In genomic region chr10:75932891-75933290, GRCm38 (mm10) we compare ENCODE assay signal across 8 mouse cellular contexts. TPM values are rescaled to one million over a fixed set of nuclear protein-coding genes. Genes with fewer than 3 reads are reported as not detected.
DNase-seq lines count a peak whose midpoint lies in the region; ATAC-seq and TF ChIP-seq lines count a peak whose summit lies in the region.

Gene Chchd10, plus strand, starts transcription at chr10:75933130.

- peaks cover 19% of the 10 kb centered on the region for H3K4me1 ChIP-seq in lung, embryonic 14.5 days (ENCODE audit: insufficient read depth)
- peaks cover 40% of the 10 kb centered on the region for H3K4me1 ChIP-seq in midbrain, embryonic 15.5 days

- peaks cover 1% of the 10 kb centered on the region; the same call in 1 of the 2 replicates for H3K36me3 ChIP-seq in lung, embryonic 14.5 days (ENCODE audit: insufficient read depth)
- H3K36me3 ChIP-seq in midbrain, embryonic 15.5 days (replicated peaks), result no peaks in the 10 kb centered on the region

- H3K27ac ChIP-seq in lung, embryonic 14.5 days (ENCODE audit: low read depth), result peak within 1 kb of the TSS; percentile 80
- peak within 1 kb of the TSS; percentile 56 for H3K27ac ChIP-seq in midbrain, embryonic 15.5 days

- H3K9ac ChIP-seq in lung, embryonic 14.5 days, result peak within 1 kb of the TSS; percentile 79
- H3K9ac ChIP-seq in midbrain, embryonic 15.5 days, result peak within 1 kb of the TSS; percentile 70

- TF ChIP-seq CTCF in lung, embryonic 14.5 days (IDR thresholded peaks at IDR 0.05; ENCODE audit: low read depth), result no peak
- no peak for TF ChIP-seq CTCF in brain, embryonic 14.5 days (IDR thresholded peaks at IDR 0.05; ENCODE audit: borderline replicate concordance, extremely low read depth, insufficient read depth, insufficient read length)

- peaks cover 21% of the 10 kb centered on the region for H3K27me3 ChIP-seq in lung, embryonic 14.5 days (ENCODE audit: insufficient read depth, low read length)
- H3K27me3 ChIP-seq in midbrain, embryonic 15.5 days (replicated peaks), result 0 out of 2 replicates have a peak, but pooled peaks cover 3% of the 10 kb centered on the region

- no peaks in the 10 kb centered on the region for H3K9me3 ChIP-seq in lung, embryonic 14.5 days (ENCODE audit: low read depth, low read length)
- no peaks in the 10 kb centered on the region for H3K9me3 ChIP-seq in midbrain, embryonic 15.5 days

- peak within 1 kb of the TSS; percentile 64 for H3K4me3 ChIP-seq in lung, embryonic 14.5 days (ENCODE audit: low read depth, low read length)
- peak within 1 kb of the TSS; percentile 49 for H3K4me3 ChIP-seq in midbrain, embryonic 15.5 days

- no peak for DNase-seq in lung, embryonic 14.5 days
- DNase-seq in lung, postnatal 10 days, result no peak
- no peak for DNase-seq in brain, embryonic 14.5 days (ENCODE audit: low read depth)
- no peak for DNase-seq in large intestine, adult 2 months (ENCODE audit: low read depth, low spot score)
- DNase-seq in right cerebral cortex, postnatal 10 days (ENCODE audit: low spot score in 2 of 2), result no peak
- DNase-seq in Muller cell, postnatal 12 days (ENCODE audit: inconsistent ontology term), result no peak

- peak within 1 kb of the TSS; percentile 95 for H3K4me2 ChIP-seq in lung, embryonic 14.5 days
- H3K4me2 ChIP-seq in midbrain, embryonic 15.5 days, result peak within 1 kb of the TSS; percentile 96

- no peak for TF ChIP-seq POLR2A in brain, embryonic 14.5 days (IDR thresholded peaks at IDR 0.05; ENCODE audit: borderline replicate concordance, extremely low read depth, insufficient read depth, insufficient read length, poor library complexity, severe bottlenecking)

- WGBS in lung, embryonic 14.5 days, result 28% methylated on average over 6 of the region's 6 CpGs
- WGBS in large intestine, adult 2 months, result 68% methylated on average over 6 of the region's 6 CpGs
- WGBS in midbrain, embryonic 15.5 days, result 26% methylated on average over 6 of the region's 6 CpGs

- no peak for ATAC-seq in lung, embryonic 14.5 days (ENCODE audit: insufficient read depth)
- ATAC-seq in granulocyte monocyte progenitor cell, adult 5-6 weeks (replicated peaks; ENCODE audit: poor library complexity, severe bottlenecking), result no peak
- no peak for ATAC-seq in midbrain, embryonic 15.5 days (replicated peaks)

RNA-seq across cellular contexts. Expression of gene Chchd10, which starts in this region (rescaled TPM):
- 24.3 and 35.2 TPM in 2 replicates for polyA plus RNA-seq in lung, embryonic 14.5 days (2014; fragmentation: Nextera tagmentation; extraction: Ambion mirVana)
- 28.6 and 40.4 TPM in 2 replicates for polyA plus RNA-seq in brain, embryonic 14.5 days (2012; rRNA removed)
- total RNA-seq in granulocyte monocyte progenitor cell, adult 5-6 weeks (2014; fragmentation: Nextera tagmentation), result 60.4 and 66.7 TPM in 2 replicates
- 33.2 and 37.5 TPM in 2 replicates for total RNA-seq in granulocyte monocyte progenitor cell, adult 5-6 weeks (2017)
- 348 and 403 TPM in 2 replicates for polyA plus RNA-seq in large intestine, adult 2 months (2012; rRNA removed)
- 82.8 and 88.3 TPM in 2 replicates for polyA plus RNA-seq in midbrain, embryonic 15.5 days (2015; fragmentation: Nextera tagmentation; extraction: Ambion mirVana)
